Mouse (Mus musculus) hindbrain, embryonic 15.5 days (tissue): ENCODE results near the gene Tdo2. TPM values are rescaled to one million over a fixed set of nuclear protein-coding genes. Genes with fewer than 3 reads are reported as not detected.

Source experiments
- ATAC-seq: fragments of 200-750 bp; cut with Nextera tagmentation; 2 replicates; pipeline ENCODE4 v1.8.0; 2017; ENCODE audit warnings: low read depth, moderate number of reproducible peaks, moderate TSS enrichment; ENCODE audit not compliant: low FRiP score
- H3K27ac ChIP-seq: fragments of 300-500 bp; sonication (generic); replicated peaks from 2 replicates; pipeline ENCODE4 v1.5.1; 2015; ENCODE audit warnings: mild to moderate bottlenecking, inconsistent platforms
- H3K27me3 ChIP-seq: fragments of 300-500 bp; sonication (generic); 2 replicates; pipeline ENCODE4 v1.6.1; 2015; ENCODE audit warnings: control low read depth, inconsistent platforms
- H3K36me3 ChIP-seq: fragments of 300-500 bp; sonication (generic); 2 replicates; pipeline ENCODE4 v1.6.1; 2015; ENCODE audit warnings: control low read depth, inconsistent platforms
- H3K4me1 ChIP-seq: fragments of 300-500 bp; sonication (generic); replicated peaks from 2 replicates; pipeline ENCODE4 v1.6.1; 2015; ENCODE audit warnings: control low read depth, inconsistent platforms
- H3K4me2 ChIP-seq: fragments of 300-500 bp; sonication (generic); 2 replicates; pipeline ENCODE4 v1.6.1; 2015; ENCODE audit warnings: moderate library complexity, mild to moderate bottlenecking, inconsistent platforms
- H3K4me3 ChIP-seq: fragments of 300-500 bp; sonication (generic); 2 replicates; pipeline ENCODE4 v1.5.1; 2015; ENCODE audit warnings: mild to moderate bottlenecking, inconsistent platforms
- H3K9ac ChIP-seq: fragments of 300-500 bp; sonication (generic); 2 replicates; pipeline ENCODE4 v1.6.1; 2015; ENCODE audit warnings: inconsistent platforms
- H3K9me3 ChIP-seq: fragments of 300-500 bp; sonication (generic); 2 replicates; pipeline ENCODE4 v1.6.1; 2016; ENCODE audit warnings: control low read depth, inconsistent platforms
- WGBS: fragments of 180-500 bp; shearing (Covaris S2); methylation state at CpG from one replicate; pipeline ENCODE4 v1.1.7; 2015; 5-methylcytosine and 5-hydroxymethylcytosine counted together
- polyA plus RNA-seq: library from polyadenylated mRNA; unstranded; fragments of >200 nt; fragmentation: Nextera tagmentation; extraction: Ambion mirVana; gene quantifications from 2 replicates; pipeline ENCODE4 v1.2.1, GENCODE M21; 2015

Tdo2 gene
- 0.18 and 0.29 TPM in 2 replicates for polyA plus RNA-seq

GRCm38 (mm10) chr3:81976102-81976501 is at the start of gene Tdo2:
Gene Tdo2 (minus strand): TSS chr3:81976202.
- Histone ChIP-seq H3K9me3 (no peaks in the 10 kb centered on the region), H3K36me3 (no peaks in the 10 kb centered on the region), H3K4me2 (no peak within 1 kb of the TSS), H3K4me1 (no peaks in the 10 kb centered on the region), H3K27me3 (no peaks in the 10 kb centered on the region), H3K9ac (no peak within 1 kb of the TSS), H3K27ac (no peak within 1 kb of the TSS), H3K4me3 (no peak within 1 kb of the TSS)
- ATAC-seq = no peak

GRCm38 (mm10) chr3:82023065-82023464 is 47.1 kb upstream of the Tdo2 start:
- 79% methylated on average over 3 of the region's 3 CpGs for WGBS
- Histone ChIP-seq H3K4me2 (no peak overlapping the region), H3K36me3 (no peaks in the 10 kb centered on the region), H3K27ac (no peak overlapping the region), H3K4me1 (no peaks in the 10 kb centered on the region), H3K4me3 (no peak overlapping the region), H3K9me3 (no peaks in the 10 kb centered on the region), H3K9ac (no peak overlapping the region), H3K27me3 (no peaks in the 10 kb centered on the region)
- ATAC-seq = no peak

GRCm38 (mm10) chr3:82022421-82022920 is 46.5 kb upstream of the Tdo2 start:
- no peak for ATAC-seq
- no peak overlapping the region for H3K27ac ChIP-seq
- WGBS = 88% methylated on average over 8 of the region's 8 CpGs
- no peak overlapping the region for H3K4me2 ChIP-seq
- no peaks in the 10 kb centered on the region for H3K4me1 ChIP-seq
- H3K9me3 ChIP-seq = no peaks in the 10 kb centered on the region
- no peaks in the 10 kb centered on the region for H3K36me3 ChIP-seq
- no peaks in the 10 kb centered on the region for H3K27me3 ChIP-seq
- no peak overlapping the region for H3K9ac ChIP-seq
- no peak overlapping the region for H3K4me3 ChIP-seq

GRCm38 (mm10) chr3:82014148-82014703 is 38.2 kb upstream of the Tdo2 start:
- no peaks in the 10 kb centered on the region for H3K9me3 ChIP-seq
- H3K27ac ChIP-seq = no peak overlapping the region
- H3K4me2 ChIP-seq = no peak overlapping the region
- no peaks in the 10 kb centered on the region for H3K4me1 ChIP-seq
- H3K36me3 ChIP-seq = no peaks in the 10 kb centered on the region
- no peak overlapping the region for H3K9ac ChIP-seq
- WGBS = 29% methylated on average over 7 of the region's 7 CpGs
- no peak for ATAC-seq
- no peak overlapping the region for H3K4me3 ChIP-seq
- H3K27me3 ChIP-seq = no peaks in the 10 kb centered on the region

GRCm38 (mm10) chr3:82007002-82007401 is 31.0 kb upstream of the Tdo2 start:
- H3K27ac ChIP-seq = no peak overlapping the region
- H3K9ac ChIP-seq = no peak overlapping the region
- no peak overlapping the region for H3K4me2 ChIP-seq
- H3K4me1 ChIP-seq = no peaks in the 10 kb centered on the region
- H3K9me3 ChIP-seq = no peaks in the 10 kb centered on the region
- no peaks in the 10 kb centered on the region for H3K27me3 ChIP-seq
- H3K36me3 ChIP-seq = no peaks in the 10 kb centered on the region
- no peak for ATAC-seq
- WGBS = 91% methylated on average over 1 of the region's 1 CpGs
- H3K4me3 ChIP-seq = no peak overlapping the region

GRCm38 (mm10) chr3:81995988-81996387 is 20.0 kb upstream of the Tdo2 start:
- no peaks in the 10 kb centered on the region for H3K27me3 ChIP-seq
- 4% methylated on average over 1 of the region's 1 CpGs for WGBS
- H3K9ac ChIP-seq = no peak overlapping the region
- no peaks in the 10 kb centered on the region for H3K36me3 ChIP-seq
- H3K4me1 ChIP-seq = no peaks in the 10 kb centered on the region
- no peak overlapping the region for H3K27ac ChIP-seq
- H3K4me2 ChIP-seq = no peak overlapping the region
- no peak overlapping the region for H3K4me3 ChIP-seq
- no peaks in the 10 kb centered on the region for H3K9me3 ChIP-seq
- ATAC-seq = no peak

GRCm38 (mm10) chr3:81995371-81995770 is 19.4 kb upstream of the Tdo2 start:
- H3K9ac ChIP-seq = no peak overlapping the region
- no peaks in the 10 kb centered on the region for H3K4me1 ChIP-seq
- no peaks in the 10 kb centered on the region for H3K36me3 ChIP-seq
- 49% methylated on average over 4 of the region's 4 CpGs for WGBS
- H3K27ac ChIP-seq = no peak overlapping the region
- H3K9me3 ChIP-seq = no peaks in the 10 kb centered on the region
- no peak for ATAC-seq
- no peak overlapping the region for H3K4me3 ChIP-seq
- H3K27me3 ChIP-seq = no peaks in the 10 kb centered on the region
- H3K4me2 ChIP-seq = no peak overlapping the region

GRCm38 (mm10) chr3:81990531-81990930 is 14.5 kb upstream of the Tdo2 start:
- Histone ChIP-seq H3K9ac (no peak overlapping the region), H3K4me2 (no peak overlapping the region), H3K4me3 (no peak overlapping the region), H3K36me3 (no peaks in the 10 kb centered on the region), H3K27me3 (no peaks in the 10 kb centered on the region), H3K9me3 (no peaks in the 10 kb centered on the region), H3K27ac (no peak overlapping the region), H3K4me1 (no peaks in the 10 kb centered on the region)
- no peak for ATAC-seq
- WGBS = 64% methylated on average over 3 of the region's 3 CpGs

GRCm38 (mm10) chr3:81989692-81990141 is 13.7 kb upstream of the Tdo2 start:
- no peak overlapping the region for H3K9ac ChIP-seq
- no peaks in the 10 kb centered on the region for H3K4me1 ChIP-seq
- H3K4me2 ChIP-seq = no peak overlapping the region
- WGBS = 49% methylated on average over 2 of the region's 2 CpGs
- H3K36me3 ChIP-seq = no peaks in the 10 kb centered on the region
- H3K4me3 ChIP-seq = no peak overlapping the region
- no peak for ATAC-seq
- H3K9me3 ChIP-seq = no peaks in the 10 kb centered on the region
- no peaks in the 10 kb centered on the region for H3K27me3 ChIP-seq
- no peak overlapping the region for H3K27ac ChIP-seq

GRCm38 (mm10) chr3:81987628-81988027 is 11.6 kb upstream of the Tdo2 start:
- Histone ChIP-seq H3K9me3 (no peaks in the 10 kb centered on the region), H3K4me2 (no peak overlapping the region), H3K9ac (no peak overlapping the region), H3K4me3 (no peak overlapping the region), H3K36me3 (no peaks in the 10 kb centered on the region), H3K4me1 (no peaks in the 10 kb centered on the region), H3K27ac (no peak overlapping the region), H3K27me3 (no peaks in the 10 kb centered on the region)
- WGBS = 96% methylated on average over 3 of the region's 3 CpGs
- no peak for ATAC-seq

- Histone ChIP-seq H3K9me3 (no peaks in the 10 kb centered on the region), H3K4me3 (no peak overlapping the region), H3K9ac (no peak overlapping the region), H3K4me1 (no peaks in the 10 kb centered on the region), H3K36me3 (no peaks in the 10 kb centered on the region), H3K27me3 (no peaks in the 10 kb centered on the region), H3K4me2 (no peak overlapping the region), H3K27ac (no peak overlapping the region)
- WGBS = 97% methylated on average over 2 of the region's 2 CpGs
- ATAC-seq = no peak
Observed at GRCm38 (mm10) chr3:81986103-81986502, 10.1 kb upstream of the Tdo2 start.

GRCm38 (mm10) chr3:81985100-81985499 is 9.1 kb upstream of the Tdo2 start:
- WGBS = 64% methylated on average over 1 of the region's 1 CpGs
- H3K9ac ChIP-seq = no peak overlapping the region

More at GRCm38 (mm10) chr3:81985100-81985499, 9.1 kb upstream of the Tdo2 start:
- Histone ChIP-seq H3K9me3 (no peaks in the 10 kb centered on the region), H3K27me3 (no peaks in the 10 kb centered on the region), H3K4me2 (no peak overlapping the region), H3K27ac (no peak overlapping the region), H3K4me1 (no peaks in the 10 kb centered on the region), H3K36me3 (no peaks in the 10 kb centered on the region), H3K4me3 (no peak overlapping the region)
- ATAC-seq = no peak
